Mouse (Mus musculus): ENCODE measurements around the gene Rapgefl1.
A peak's percentile ranks its signal among the peaks of the same experiment; 100 is the strongest.
"Not testable (repeated sequence)": the region's sequence is repeated elsewhere in the genome, so short reads cannot be mapped to it uniquely, and the experiment has no call there.

The Rapgefl1 gene

GRCm38 (mm10) chr11:98816706-98817239, 19.8 kb upstream of the Rapgefl1 start:
- no peak for DNase-seq (ENCODE audit: low read depth)

- DNase-seq (ENCODE audit: low read depth): no peak
These were observed 15.6 kb upstream of the Rapgefl1 start for GRCm38 (mm10) chr11:98820968-98821367.

GRCm38 (mm10) chr11:98826071-98826470, 10.5 kb upstream of the Rapgefl1 start:
- not testable (repeated sequence) for DNase-seq (ENCODE audit: low read depth)

- DNase-seq (ENCODE audit: low read depth): no peak
These were observed 8.7 kb upstream of the Rapgefl1 start for GRCm38 (mm10) chr11:98827877-98828276.

- peak; percentile 74 for DNase-seq (ENCODE audit: low read depth)
These were observed 7.4 kb upstream of the Rapgefl1 start for GRCm38 (mm10) chr11:98829091-98829775.

GRCm38 (mm10) chr11:98829875-98830274, 6.7 kb upstream of the Rapgefl1 start:
- DNase-seq (ENCODE audit: low read depth): no peak

GRCm38 (mm10) chr11:98835296-98835695, 1.3 kb upstream of the Rapgefl1 start:
- DNase-seq (ENCODE audit: low read depth): no peak

- DNase-seq (ENCODE audit: low read depth): no peak
These were observed 860 bp upstream of the Rapgefl1 start for GRCm38 (mm10) chr11:98835725-98836124.

- DNase-seq (ENCODE audit: low read depth): no peak
These were observed 457 bp upstream of the Rapgefl1 start for GRCm38 (mm10) chr11:98836128-98836527.

GRCm38 (mm10) chr11:98837231-98837704, 683 bp downstream of the Rapgefl1 start:
- peak; percentile 13 for DNase-seq (ENCODE audit: low read depth)

- DNase-seq (ENCODE audit: low read depth): no peak
These were observed 1.3 kb downstream of the Rapgefl1 start for GRCm38 (mm10) chr11:98837917-98838316.

GRCm38 (mm10) chr11:98838512-98838911, 1.9 kb downstream of the Rapgefl1 start:
- DNase-seq (ENCODE audit: low read depth): no peak

- no peak for DNase-seq (ENCODE audit: low read depth)
These were observed 2.8 kb downstream of the Rapgefl1 start for GRCm38 (mm10) chr11:98839402-98839801.

- DNase-seq (ENCODE audit: low read depth): no peak
These were observed 3.3 kb downstream of the Rapgefl1 start for GRCm38 (mm10) chr11:98839897-98840296.

- DNase-seq (ENCODE audit: low read depth): no peak
These were observed 9.4 kb downstream of the Rapgefl1 start for GRCm38 (mm10) chr11:98846016-98846415.

- no peak for DNase-seq (ENCODE audit: low read depth)
These were observed 10.4 kb downstream of the Rapgefl1 start for GRCm38 (mm10) chr11:98846865-98847604.

GRCm38 (mm10) chr11:98849196-98849894, 12.8 kb downstream of the Rapgefl1 start:
- no peak for DNase-seq (ENCODE audit: low read depth)

GRCm38 (mm10) chr11:98850100-98851093, 13.8 kb downstream of the Rapgefl1 start:
- DNase-seq (ENCODE audit: low read depth): no peak

- DNase-seq (ENCODE audit: low read depth): no peak
These were observed 17.5 kb downstream of the Rapgefl1 start for GRCm38 (mm10) chr11:98854116-98854515.

- DNase-seq (ENCODE audit: low read depth): no peak
These were observed 18.1 kb downstream of the Rapgefl1 start for GRCm38 (mm10) chr11:98854659-98855058.
